15 mouse cellular contexts compared by ENCODE assay signal in the genomic region with DNA sequence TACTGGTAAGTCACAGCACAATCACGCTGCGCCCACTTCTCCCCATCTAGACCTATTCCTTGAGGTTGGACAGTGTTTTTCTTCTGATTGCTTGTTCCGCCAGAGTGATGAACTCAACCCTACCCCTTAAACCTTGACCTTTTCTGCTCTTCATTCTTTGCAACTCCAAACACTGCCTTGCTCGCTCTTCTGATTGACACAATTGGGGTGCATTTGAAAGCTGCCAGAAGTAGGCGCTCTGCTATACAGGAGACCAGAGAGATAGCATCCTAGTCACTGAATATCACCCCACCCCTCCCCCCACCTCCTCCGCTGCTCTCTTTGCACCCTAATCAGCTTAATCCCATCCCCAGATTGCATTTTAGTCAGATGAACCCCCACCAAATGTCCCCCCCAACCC.
"Had no signal": no experiment of that assay in that cellular context is flagged by ENCODE, and none has a peak within 500 bp of the region (broad histone marks: within the 10 kb centered on the region; RNA-seq: fewer than 3 reads in every experiment).

No protein-coding gene starts in this region.

- H3K27ac ChIP-seq: neural tube, embryonic 15.5 days; stomach, embryonic 15.5 days; stomach, postnatal 0 days had no signal

- DNase-seq: retina, postnatal 1 day; right cerebral cortex, adult 18-20 months; right cerebral cortex, postnatal 14 days; right cerebral cortex, postnatal 25 days; right cerebral cortex, postnatal 4 days; spleen, adult 18-20 months; thymus, adult 18-20 months; thymus, adult 2 months; thymus, postnatal 14 days; thymus, postnatal 25 days; thymus, postnatal 36 days; thymus, postnatal 4 days had no signal

- H3K27me3 ChIP-seq: neural tube, embryonic 15.5 days; stomach, embryonic 15.5 days had no signal

- H3K36me3 ChIP-seq: neural tube, embryonic 15.5 days; stomach, embryonic 15.5 days had no signal

- H3K4me3 ChIP-seq: neural tube, embryonic 15.5 days; stomach, embryonic 15.5 days had no signal

- H3K4me2 ChIP-seq: neural tube, embryonic 15.5 days; stomach, embryonic 15.5 days had no signal

- H3K9ac ChIP-seq: neural tube, embryonic 15.5 days; stomach, embryonic 15.5 days had no signal

- H3K4me1 ChIP-seq: stomach, embryonic 15.5 days had no signal

- H3K9me3 ChIP-seq: neural tube, embryonic 15.5 days; stomach, embryonic 15.5 days had no signal
